Mouse (Mus musculus) forebrain, postnatal 0 days (tissue): ENCODE results near the gene Acss3. TPM values are rescaled to one million over a fixed set of nuclear protein-coding genes. Genes with fewer than 3 reads are reported as not detected.
A peak's percentile ranks its signal among the peaks of the same experiment; 100 is the strongest.

ENCODE experiments used
- ATAC-seq: fragments of 200-750 bp; cut with Nextera tagmentation; 2 replicates; pipeline ENCODE4 v1.8.0; 2017; ENCODE audit warnings: mild to moderate bottlenecking, moderate library complexity
- DNase-seq: peaks from one replicate; pipeline ENCODE4 v3.0.0-alpha.2; 2015
- H3K27ac ChIP-seq: fragments of 300-500 bp; sonication (generic); 2 replicates; pipeline ENCODE4 v1.5.1; 2014; ENCODE audit warnings: low read depth, mild to moderate bottlenecking, antibody characterized with exemption, low read length, moderate library complexity, mixed read lengths
- H3K27me3 ChIP-seq: fragments of 300-500 bp; sonication (generic); 2 replicates; pipeline ENCODE4 v1.6.1; 2014; ENCODE audit warnings: mild to moderate bottlenecking, low read length, mixed read lengths; ENCODE audit not compliant: insufficient read depth
- H3K36me3 ChIP-seq: fragments of 300-500 bp; sonication (generic); 2 replicates; pipeline ENCODE4 v1.6.1; 2014; ENCODE audit warnings: mild to moderate bottlenecking, moderate library complexity; ENCODE audit not compliant: insufficient read depth
- H3K4me1 ChIP-seq: fragments of 300-500 bp; sonication (generic); 2 replicates; pipeline ENCODE4 v1.6.1; 2014; ENCODE audit warnings: antibody characterized with exemption; ENCODE audit not compliant: insufficient read depth
- H3K4me2 ChIP-seq: fragments of 300-500 bp; sonication (generic); 2 replicates; pipeline ENCODE4 v1.6.1; 2014; ENCODE audit warnings: low read depth, mild to moderate bottlenecking, moderate library complexity
- H3K4me3 ChIP-seq: fragments of 300-500 bp; sonication (generic); 2 replicates; pipeline ENCODE4 v1.5.1; 2014; ENCODE audit warnings: low read depth, low read length, mixed read lengths
- H3K9ac ChIP-seq: fragments of 300-500 bp; sonication (generic); 2 replicates; pipeline ENCODE4 v1.6.1; 2014; ENCODE audit warnings: mild to moderate bottlenecking
- H3K9me3 ChIP-seq: fragments of 300-500 bp; sonication (generic); 2 replicates; pipeline ENCODE4 v1.6.1; 2016; ENCODE audit warnings: low read length
- CTCF ChIP-seq: sonication (generic); IDR thresholded peaks from 2 replicates; pipeline ENCODE4 v1.5.1; 2016; ENCODE audit warnings: antibody characterized with exemption, control low read depth, low read depth
- WGBS: fragments of 180-500 bp; shearing (Covaris S2); extraction: QIAGEN DNeasy Blood & Tissue Kit; methylation state at CpG from one replicate; pipeline ENCODE4 v1.1.7; 2014; 5-methylcytosine and 5-hydroxymethylcytosine counted together
- polyA plus RNA-seq: library from polyadenylated mRNA; unstranded; fragments of >200 nt; fragmentation: Nextera tagmentation; extraction: Ambion mirVana; gene quantifications from 2 replicates; pipeline ENCODE4 v1.2.1, GENCODE M21; 2015
- total RNA-seq: library from RNA; depleted of rRNA; stranded (reverse); fragments of >200 nt; gene quantifications from 2 replicates; pipeline ENCODE4 v1.2.3, GENCODE M21; 2014

Gene Acss3
- total and polyA plus RNA-seq, 2 experiments from 2014 or later, result 0.57 to 2.2 TPM

DNA sequence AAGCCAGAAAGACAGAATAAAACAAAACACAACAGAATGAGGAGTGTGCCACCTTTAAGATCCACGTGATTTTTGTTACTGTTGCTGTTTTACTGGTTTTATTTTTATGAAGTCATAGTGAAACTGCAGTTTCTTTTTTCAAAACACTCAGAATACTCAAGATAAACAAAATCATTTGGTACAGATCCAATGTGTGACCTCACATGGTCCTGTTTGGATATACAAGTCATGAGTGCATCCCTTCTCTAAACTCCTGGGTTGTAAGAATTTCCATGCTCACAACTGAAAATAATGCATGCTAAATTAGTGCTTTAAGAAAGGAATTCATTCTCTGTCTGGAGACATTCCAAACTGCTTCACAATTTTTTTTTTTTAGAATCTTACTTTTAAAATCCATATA is 184.0 kb downstream of the Acss3 start:
- ATAC-seq, result no peak
- no peak for TF ChIP-seq CTCF
- Histone ChIP-seq H3K27me3 (no peaks in the 10 kb centered on the region), H3K27ac (no peak overlapping the region), H3K36me3 (no peaks in the 10 kb centered on the region), H3K4me1 (no peaks in the 10 kb centered on the region), H3K4me2 (no peak overlapping the region), H3K9me3 (no peaks in the 10 kb centered on the region), H3K9ac (no peak overlapping the region), H3K4me3 (no peak overlapping the region)
- 76% methylated on average over 1 of the region's 1 CpGs for WGBS
- no peak for DNase-seq

DNA sequence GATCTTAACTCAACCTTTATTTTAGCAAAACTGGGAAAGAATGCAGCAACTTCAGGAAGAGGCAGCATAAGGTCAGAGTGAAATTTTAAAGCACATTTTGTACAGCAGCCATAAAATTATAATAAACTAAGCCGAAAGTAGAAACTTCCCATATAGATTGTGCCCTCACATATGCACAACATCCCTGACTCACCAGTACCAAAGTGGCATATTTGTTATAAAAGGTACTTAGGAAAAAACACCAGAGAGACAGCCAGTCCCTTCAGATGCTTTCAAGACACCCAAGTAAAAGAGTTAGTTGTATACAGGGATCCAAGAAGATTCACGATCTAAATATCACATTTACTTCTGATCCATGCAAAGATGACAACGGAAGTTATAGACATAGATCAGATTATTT is 184.6 kb downstream of the Acss3 start:
- WGBS, result 89% methylated on average over 3 of the region's 3 CpGs
- H3K9ac ChIP-seq, result no peak overlapping the region

DNA sequence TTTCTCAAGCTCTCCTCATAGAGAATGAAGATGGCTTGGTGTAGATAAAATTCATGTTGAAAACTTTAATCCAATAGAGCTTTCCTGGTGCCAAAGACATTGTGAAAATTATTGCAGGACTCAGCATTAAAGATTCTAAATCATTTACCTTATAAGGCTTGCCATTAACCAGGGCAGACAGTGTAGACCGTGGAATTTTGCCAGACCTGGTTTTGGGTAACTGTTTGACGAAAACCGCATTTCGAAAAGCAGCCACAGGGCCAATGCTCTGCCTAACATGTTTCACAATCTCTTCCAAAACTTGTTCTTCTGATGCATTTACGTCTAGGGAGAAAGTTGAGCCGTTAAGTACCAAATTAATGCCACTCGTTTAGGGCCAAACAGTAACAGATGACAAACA is 186.5 kb downstream of the Acss3 start:
- Histone ChIP-seq H3K9me3 (no peaks in the 10 kb centered on the region), H3K9ac (no peak overlapping the region), H3K36me3 (no peaks in the 10 kb centered on the region), H3K27ac (no peak overlapping the region), H3K4me3 (no peak overlapping the region), H3K4me2 (no peak overlapping the region), H3K4me1 (no peaks in the 10 kb centered on the region), H3K27me3 (no peaks in the 10 kb centered on the region)
- WGBS, result 82% methylated on average over 7 of the region's 7 CpGs
- TF ChIP-seq CTCF, result no peak
- ATAC-seq, result no peak
- no peak for DNase-seq

More for the DNA sequence above, 184.6 kb downstream of the Acss3 start:
- Histone ChIP-seq H3K4me3 (no peak overlapping the region), H3K36me3 (no peaks in the 10 kb centered on the region), H3K4me1 (no peaks in the 10 kb centered on the region), H3K4me2 (no peak overlapping the region), H3K27me3 (no peaks in the 10 kb centered on the region), H3K27ac (no peak overlapping the region), H3K9me3 (no peaks in the 10 kb centered on the region)
- DNase-seq, result no peak
- no peak for TF ChIP-seq CTCF
- no peak for ATAC-seq

DNA sequence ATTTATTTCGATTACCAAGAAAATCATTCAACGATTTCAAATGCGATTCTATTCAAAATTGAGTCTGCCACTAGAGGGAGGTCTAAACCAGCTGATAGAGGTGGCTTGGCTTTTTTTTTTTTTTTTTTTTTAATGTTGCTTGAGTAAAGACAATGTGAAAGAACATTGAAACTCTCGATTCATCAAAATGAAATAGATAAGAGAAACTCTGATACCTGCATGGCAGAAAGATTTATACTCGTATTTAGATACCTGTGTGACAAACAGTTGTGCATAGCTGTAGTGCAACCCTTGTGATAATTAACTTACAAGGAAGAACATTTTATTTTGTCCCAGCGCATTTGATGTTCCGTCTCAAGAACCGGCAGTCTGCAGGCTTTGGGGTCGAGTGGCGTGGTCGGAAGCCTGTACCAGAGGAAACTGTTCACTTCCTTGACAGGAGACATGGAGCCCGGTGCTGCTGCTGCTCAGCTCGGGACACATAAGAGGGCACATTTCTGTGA is 190.8 kb downstream of the Acss3 start:
- ATAC-seq (peak; percentile 65; the same call in 1 of the 2 replicates), DNase-seq (peak; percentile 80)
- Histone ChIP-seq H3K27me3 (no peaks in the 10 kb centered on the region), H3K27ac (no peak overlapping the region), H3K4me2 (peak overlapping the region; percentile 34), H3K36me3 (no peaks in the 10 kb centered on the region), H3K4me1 (no peaks in the 10 kb centered on the region), H3K9me3 (no peaks in the 10 kb centered on the region), H3K4me3 (no peak overlapping the region), H3K9ac (no peak overlapping the region)
- peak; percentile 78 for TF ChIP-seq CTCF
- 31% methylated on average over 13 of the region's 13 CpGs for WGBS

DNA sequence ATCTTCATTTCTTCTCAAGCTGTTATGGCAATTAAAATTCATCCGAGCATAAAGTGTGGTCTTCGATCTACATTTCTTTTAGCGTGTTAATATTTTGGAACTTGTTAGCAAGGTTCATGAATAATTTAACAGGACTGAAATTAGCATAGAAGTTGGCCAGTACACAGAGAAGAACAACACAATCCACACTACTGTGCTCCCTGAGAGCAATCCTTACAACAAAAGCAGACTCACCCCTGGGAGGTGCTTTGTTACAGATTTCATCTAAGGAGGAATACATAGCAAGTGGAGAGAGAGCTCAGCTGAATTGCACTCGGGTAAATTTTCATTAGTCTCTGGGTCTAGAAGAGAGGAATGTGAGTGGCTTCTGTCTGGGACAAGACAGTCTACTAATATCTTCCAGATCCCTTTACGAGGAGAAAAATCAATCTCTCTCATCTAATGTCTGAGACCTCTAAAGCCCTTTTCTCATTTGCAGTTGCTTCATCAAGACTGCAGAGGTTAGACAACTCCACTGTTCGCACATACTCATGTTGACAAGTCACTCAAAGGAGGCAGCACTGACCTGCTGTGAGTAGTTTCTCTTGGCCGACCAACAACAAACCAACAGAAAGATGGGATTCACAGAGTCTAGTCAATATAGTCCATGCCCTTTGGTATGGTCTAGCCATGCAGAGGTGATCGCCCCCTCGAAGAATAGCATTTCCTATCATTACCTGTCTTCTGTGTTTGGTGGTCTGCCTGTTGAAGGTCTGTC is 194.7 kb downstream of the Acss3 start:
- Histone ChIP-seq H3K27ac (no peak overlapping the region), H3K4me1 (no peaks in the 10 kb centered on the region), H3K4me2 (no peak overlapping the region), H3K27me3 (no peaks in the 10 kb centered on the region), H3K36me3 (no peaks in the 10 kb centered on the region), H3K4me3 (no peak overlapping the region), H3K9me3 (no peaks in the 10 kb centered on the region), H3K9ac (no peak overlapping the region)
- TF ChIP-seq CTCF, result no peak
- 39% methylated on average over 9 of the region's 9 CpGs for WGBS
- ATAC-seq (no peak), DNase-seq (no peak)

DNA sequence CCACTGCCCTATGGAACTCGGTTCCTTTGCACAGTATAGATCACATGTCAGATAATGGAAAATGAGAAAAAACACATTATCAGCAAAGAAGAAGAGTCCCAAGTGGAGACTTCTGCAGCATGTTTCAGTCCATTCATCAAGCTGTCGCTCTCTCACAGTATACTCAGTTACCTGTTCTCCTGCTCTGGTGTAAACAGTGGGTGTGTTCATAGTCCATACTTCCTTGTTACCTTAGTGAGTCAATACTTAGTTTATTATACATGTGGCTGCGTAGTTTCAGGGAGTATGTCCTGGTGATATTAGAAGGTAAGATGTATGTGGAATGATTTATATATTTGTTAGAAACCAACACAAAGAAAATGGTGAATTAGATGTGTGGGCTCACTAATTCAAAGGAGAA is 198.7 kb downstream of the Acss3 start:
- no peak for TF ChIP-seq CTCF
- no peak for DNase-seq
- 0 out of 2 replicates have a peak, but pooled peaks have one; percentile 25 for ATAC-seq
- Histone ChIP-seq H3K9ac (no peak overlapping the region), H3K27me3 (no peaks in the 10 kb centered on the region), H3K36me3 (no peaks in the 10 kb centered on the region), H3K4me3 (no peak overlapping the region), H3K27ac (no peak overlapping the region), H3K9me3 (no peaks in the 10 kb centered on the region), H3K4me2 (no peak overlapping the region), H3K4me1 (no peaks in the 10 kb centered on the region)
- WGBS, result 91% methylated on average over 3 of the region's 3 CpGs

DNA sequence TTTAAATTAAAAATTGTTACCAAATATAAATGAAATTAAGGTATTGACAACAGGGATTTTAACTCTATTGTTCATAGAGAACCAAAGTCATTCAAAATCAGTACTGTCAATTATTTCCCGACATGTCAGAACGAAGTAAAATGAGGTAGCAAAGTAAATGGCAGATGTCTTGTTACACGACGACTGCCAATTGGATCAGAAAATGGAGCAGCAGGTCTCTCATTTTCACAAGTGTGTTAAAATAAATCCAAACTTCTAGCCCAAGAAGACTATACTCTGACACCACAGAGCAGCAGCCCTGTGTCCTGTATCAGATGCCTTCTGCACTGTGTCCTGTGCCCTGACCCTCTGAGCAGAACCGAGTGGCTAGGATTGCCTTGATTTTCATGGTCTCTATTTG is 199.1 kb downstream of the Acss3 start:
- no peak overlapping the region for H3K4me2 ChIP-seq
- no peak overlapping the region for H3K27ac ChIP-seq
- ATAC-seq (peak; percentile 59; the same call in 1 of the 2 replicates), DNase-seq (peak; percentile 61)
- H3K27me3 ChIP-seq, result no peaks in the 10 kb centered on the region
- no peaks in the 10 kb centered on the region for H3K9me3 ChIP-seq
- H3K9ac ChIP-seq, result no peak overlapping the region
- no peaks in the 10 kb centered on the region for H3K4me1 ChIP-seq
- no peak overlapping the region for H3K4me3 ChIP-seq
- H3K36me3 ChIP-seq, result no peaks in the 10 kb centered on the region
- no peak for TF ChIP-seq CTCF
- 55% methylated on average over 5 of the region's 5 CpGs for WGBS
